Mouse (Mus musculus): ENCODE measurements at regions not wholly inside any gene's neighbourhood (a gene's known extent, or its start where the extent isn't known, plus 50 kb on each side); places are given as distances from the start of the nearest gene placed in this dataset.
"Not testable (repeated sequence)": the region's sequence is repeated elsewhere in the genome, so short reads cannot be mapped to it uniquely, and the experiment has no call there.

GRCm38 (mm10) chr9:51660908-51661874 lies 103.9 kb upstream of the Arhgap20 start:
- no peak for DNase-seq (ENCODE audit: low read depth in 2 of 2, low spot score in 2 of 2)

GRCm38 (mm10) chr9:51661911-51662310 lies 103.2 kb upstream of the Arhgap20 start:
- no peak for DNase-seq (ENCODE audit: low read depth in 2 of 2, low spot score in 2 of 2)

- no peak for DNase-seq (ENCODE audit: low read depth in 2 of 2, low spot score in 2 of 2)
These were observed 100.8 kb upstream of the Arhgap20 start for GRCm38 (mm10) chr9:51664353-51664752.

- DNase-seq (ENCODE audit: low read depth in 2 of 2, low spot score in 2 of 2), result no peak
These were observed 100.3 kb upstream of the Arhgap20 start for GRCm38 (mm10) chr9:51664876-51665275.

- DNase-seq (ENCODE audit: low read depth in 2 of 2, low spot score in 2 of 2), result not testable (repeated sequence)
These were observed 96.2 kb upstream of the Arhgap20 start for GRCm38 (mm10) chr9:51668976-51669375.

- no peak for DNase-seq (ENCODE audit: low read depth in 2 of 2, low spot score in 2 of 2)
These were observed 94.6 kb upstream of the Arhgap20 start for GRCm38 (mm10) chr9:51670531-51670930.

- no peak for DNase-seq (ENCODE audit: low read depth in 2 of 2, low spot score in 2 of 2)
These were observed 78.6 kb upstream of the Arhgap20 start for GRCm38 (mm10) chr9:51686536-51686935.

- no peak for DNase-seq (ENCODE audit: low read depth in 2 of 2, low spot score in 2 of 2)
These were observed 50.8 kb upstream of the Arhgap20 start for GRCm38 (mm10) chr9:51714326-51714725.
